Mouse (Mus musculus): ENCODE results near the gene Heg1. TPM values are rescaled to one million over a fixed set of nuclear protein-coding genes. Genes with fewer than 3 reads are reported as not detected.

The Heg1 gene
- total RNA-seq (2021), result 10 to 100 TPM; 31.0 to 35.5 TPM
- long read RNA-seq, experiment 1, full-length matches to known transcripts, result 4 of 18 reads
- long read RNA-seq, experiment 1, partial matches to known transcripts, result 3 of 18 reads
- long read RNA-seq, experiment 1, other reads (novel, unspliced or antisense), result 11 of 18 reads
- long read RNA-seq, experiment 2, full-length matches to known transcripts, result 2 of 18 reads
- long read RNA-seq, experiment 2, partial matches to known transcripts, result 6 of 18 reads
- long read RNA-seq, experiment 2, other reads (novel, unspliced or antisense), result 10 of 18 reads

DNA sequence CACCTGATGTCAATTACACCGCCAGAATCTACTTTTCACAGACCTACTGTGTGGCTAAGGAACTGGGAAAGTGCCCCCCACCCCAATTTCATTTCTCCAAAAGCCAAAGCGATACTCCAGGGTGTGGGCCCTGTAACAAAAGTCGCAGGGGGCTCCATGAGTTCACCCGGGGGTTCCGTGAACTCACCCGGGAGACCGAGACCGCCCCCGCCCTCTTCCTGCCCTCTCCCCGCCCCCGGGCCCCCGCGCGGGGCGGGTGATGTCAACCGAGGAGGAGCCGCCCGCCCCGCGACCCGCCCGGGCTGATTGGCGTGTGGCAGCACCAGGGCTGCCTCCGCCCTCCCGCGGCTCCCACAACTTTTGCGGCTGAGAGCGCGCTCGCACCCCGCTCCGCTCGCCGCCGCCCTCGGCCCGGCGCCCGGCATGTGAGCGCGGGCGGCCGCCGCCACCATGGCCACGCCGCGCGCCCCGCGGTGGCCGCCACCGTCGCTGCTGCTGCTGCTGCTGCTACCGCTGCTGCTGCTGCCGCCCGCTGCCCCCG, at the start of gene Heg1:
TSS of gene Heg1 (plus strand) at position 209 of the 541 bp plus-strand sequence.
- no peak; the same call in 1 of the 2 replicates for TF ChIP-seq CTCF (IDR thresholded peaks at IDR 0.05)
- Histone ChIP-seq H3K4me3 (peak within 1 kb of the TSS; percentile 85), H3K27ac (peak within 1 kb of the TSS; percentile 92)
- intact Hi-C loops (cut with DNase I), result loop anchor here (5.0 kb wide), 1 partner anchor 102 kb away; no protein-coding TSS in a partner anchor
- peak; percentile 65 to 71 for DNase-seq (ENCODE audit: extremely low spot score in 1 of 2, low spot score in 2 of 2)

DNA sequence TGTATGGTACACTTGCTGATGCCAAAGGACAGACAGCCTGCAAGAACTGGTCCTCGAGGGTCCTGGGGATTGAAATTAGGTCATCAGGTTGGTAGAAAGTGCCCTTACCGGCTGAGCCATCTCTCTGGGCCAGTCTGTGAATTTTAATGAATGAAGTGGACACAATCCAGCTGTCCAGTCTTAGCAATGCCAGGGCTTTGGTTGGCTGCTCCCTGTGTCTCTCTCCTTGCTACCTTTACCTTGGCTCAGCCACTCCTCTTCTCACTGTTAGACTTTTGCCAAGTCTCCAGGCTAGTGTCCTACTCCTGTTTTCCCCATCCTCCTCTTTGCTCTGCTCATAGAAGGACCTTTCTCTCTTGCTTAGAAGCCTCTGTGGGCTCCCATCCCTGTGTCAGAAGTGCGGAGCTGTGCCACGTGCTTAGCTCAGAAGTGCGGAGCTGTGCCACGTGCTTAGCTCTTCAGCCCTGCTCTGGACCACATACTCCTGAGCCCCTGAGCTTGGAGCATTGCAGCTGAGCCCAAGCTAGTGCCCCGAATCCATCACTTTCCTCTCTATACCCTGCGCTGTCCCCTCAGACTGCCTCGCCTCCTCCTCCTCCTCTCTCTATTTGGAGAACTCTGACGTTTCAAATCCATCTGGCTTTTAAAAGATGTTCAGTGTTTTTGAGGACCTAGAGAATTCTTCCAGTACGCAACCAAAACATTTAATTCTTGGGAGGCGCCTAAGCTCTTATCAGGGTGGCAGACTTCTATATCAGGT, 48.2 kb upstream of the Heg1 start:
- peak in 1 of 2 experiments; percentile 25 for DNase-seq (ENCODE audit: extremely low spot score in 1 of 2, low spot score in 2 of 2)
- Histone ChIP-seq H3K27ac (peak overlapping the region; percentile 77), H3K4me3 (no peak overlapping the region)
- TF ChIP-seq CTCF (IDR thresholded peaks at IDR 0.05), result no peak
- intact Hi-C loops (cut with DNase I), result no loop called here

DNA sequence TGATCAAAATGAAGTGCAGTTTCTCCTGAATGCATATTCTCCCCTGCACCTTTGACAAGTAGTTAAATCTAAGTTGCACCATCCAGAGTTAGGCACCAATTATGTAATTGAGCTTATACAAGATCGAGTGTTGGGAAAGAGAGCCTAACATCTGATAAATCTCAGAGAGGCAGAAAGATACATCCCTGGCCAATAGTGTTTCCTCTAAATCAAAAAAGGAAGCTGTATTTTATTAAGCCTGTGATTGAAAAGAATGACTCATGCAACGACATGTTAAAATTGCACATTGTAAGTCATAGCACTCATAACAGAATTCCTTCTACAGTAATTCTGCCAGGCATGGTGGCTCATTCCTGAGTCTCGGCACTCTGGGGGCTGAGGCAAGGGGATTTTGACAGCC, 42.4 kb upstream of the Heg1 start:
- no peak for DNase-seq (ENCODE audit: extremely low spot score in 1 of 2, low spot score in 2 of 2)
- H3K4me3 ChIP-seq, result no peak overlapping the region
- intact Hi-C loops (cut with DNase I), result no loop called here
- TF ChIP-seq CTCF (IDR thresholded peaks at IDR 0.05), result no peak
- peak overlapping the region; percentile 57 for H3K27ac ChIP-seq

DNA sequence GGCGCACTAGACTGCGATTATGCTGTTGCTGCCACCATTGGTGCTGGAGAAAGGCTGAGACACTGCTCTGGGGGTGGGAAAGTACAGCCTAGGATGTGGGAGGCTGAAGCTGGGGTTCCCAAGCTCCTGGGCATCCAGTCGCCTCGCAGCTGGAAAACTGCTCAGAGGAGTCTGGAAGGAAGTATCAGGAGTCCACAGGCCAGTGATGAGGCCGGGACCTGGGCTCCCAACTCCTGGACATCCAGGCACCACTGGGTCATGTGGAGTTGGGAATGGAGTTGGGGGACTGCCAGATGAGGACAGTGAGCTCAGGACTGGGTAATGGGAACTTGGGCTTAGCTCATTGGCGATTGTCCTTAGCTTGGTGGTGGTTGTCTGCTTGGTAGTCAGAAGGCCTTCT, 31.1 kb upstream of the Heg1 start:
- intact Hi-C loops (cut with DNase I), result no loop called here
- H3K4me3 ChIP-seq, result no peak overlapping the region
- no peak overlapping the region for H3K27ac ChIP-seq
- TF ChIP-seq CTCF (IDR thresholded peaks at IDR 0.05), result no peak
- peak in 1 of 2 experiments; percentile 5 for DNase-seq (ENCODE audit: extremely low spot score in 1 of 2, low spot score in 2 of 2)

DNA sequence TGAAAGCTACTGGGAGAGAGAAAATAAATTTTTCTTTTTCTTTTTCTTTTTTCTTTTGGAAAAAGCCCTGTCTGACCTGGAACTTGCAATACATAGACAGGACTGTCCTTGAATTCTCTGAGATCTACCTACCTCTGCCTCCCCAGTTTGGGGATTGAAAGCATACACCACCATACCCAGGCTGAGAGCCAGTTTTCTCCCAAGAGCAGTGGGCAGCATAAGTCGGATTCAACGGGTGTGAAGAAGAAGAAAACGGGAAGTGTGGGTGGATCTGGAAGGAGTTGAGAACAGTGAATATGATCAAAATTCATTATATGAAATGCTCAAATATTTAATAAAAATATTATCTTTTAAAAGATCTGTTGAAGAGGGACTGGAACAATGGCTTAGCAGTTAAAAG, 28.7 kb upstream of the Heg1 start:
- Histone ChIP-seq H3K27ac (peak overlapping the region; percentile 17; the same call in 1 of the 2 replicates), H3K4me3 (no peak overlapping the region)
- TF ChIP-seq CTCF (IDR thresholded peaks at IDR 0.05), result no peak
- intact Hi-C loops (cut with DNase I), result no loop called here
- DNase-seq (ENCODE audit: extremely low spot score in 1 of 2, low spot score in 2 of 2), result peak in 1 of 2 experiments; percentile 14

DNA sequence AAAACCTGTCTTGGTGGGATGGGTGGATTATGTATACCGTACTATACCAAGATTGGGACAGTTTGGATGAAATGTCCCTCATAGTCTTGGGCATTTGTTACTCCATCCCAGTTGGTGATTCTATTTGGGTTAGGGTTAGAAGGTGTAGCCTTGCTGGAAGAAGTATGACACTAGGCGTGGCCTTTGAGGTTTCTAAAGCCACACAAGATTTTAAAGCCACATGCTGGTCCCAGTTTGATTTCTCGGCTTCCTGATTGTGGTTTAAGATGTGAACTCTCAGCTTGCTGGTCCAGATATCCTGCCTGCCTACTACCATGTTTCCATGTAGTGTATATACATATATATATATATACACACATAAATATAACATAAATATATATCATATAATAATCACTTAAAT, 27.0 kb upstream of the Heg1 start:
- DNase-seq (ENCODE audit: extremely low spot score in 1 of 2, low spot score in 2 of 2), result no peak
- H3K4me3 ChIP-seq, result no peak overlapping the region
- intact Hi-C loops (cut with DNase I), result no loop called here
- TF ChIP-seq CTCF (IDR thresholded peaks at IDR 0.05), result no peak
- no peak overlapping the region for H3K27ac ChIP-seq

DNA sequence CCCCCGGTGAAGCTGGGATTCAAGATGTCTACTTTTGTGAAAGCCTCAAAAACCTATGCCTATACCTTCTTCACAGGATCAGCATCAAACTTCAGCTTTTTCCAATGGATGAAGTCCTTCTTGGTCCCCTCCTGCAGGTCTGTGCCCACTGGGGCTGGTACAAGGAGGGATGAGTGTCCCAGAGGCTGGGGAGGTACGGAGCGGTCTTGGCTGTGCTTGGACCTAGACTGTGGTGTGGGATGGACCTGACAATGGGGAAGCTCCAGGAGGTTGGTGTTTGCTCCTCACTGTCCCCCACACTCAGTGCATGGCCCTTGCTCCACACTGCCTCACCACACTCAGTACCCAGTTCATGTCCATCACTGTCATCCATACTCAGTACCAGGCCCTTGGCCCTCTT, 26.0 kb upstream of the Heg1 start:
- no peak for TF ChIP-seq CTCF (IDR thresholded peaks at IDR 0.05)
- no peak overlapping the region for H3K4me3 ChIP-seq
- peak in 1 of 2 experiments; percentile 3 for DNase-seq (ENCODE audit: extremely low spot score in 1 of 2, low spot score in 2 of 2)
- intact Hi-C loops (cut with DNase I), result no loop called here
- no peak overlapping the region for H3K27ac ChIP-seq

DNA sequence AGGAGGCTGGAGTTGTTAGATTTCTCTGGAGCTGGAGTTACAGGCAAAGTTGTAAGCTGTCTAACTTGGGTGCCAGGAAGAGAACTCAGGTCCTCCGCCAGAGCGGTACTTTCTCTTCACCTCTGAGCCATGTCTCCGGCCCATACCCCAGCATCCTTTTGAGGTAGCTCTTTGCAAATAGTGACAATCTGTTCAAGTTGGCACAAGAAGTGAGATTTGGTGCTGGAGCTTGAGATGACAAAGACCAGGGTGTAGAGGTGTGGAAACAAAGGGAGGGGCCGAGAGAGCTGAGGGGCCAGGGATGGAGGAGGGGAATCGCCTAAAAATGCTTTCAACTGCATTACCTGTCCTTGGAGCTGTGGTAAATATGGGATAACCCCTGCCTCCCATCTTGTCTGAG, 24.6 kb upstream of the Heg1 start:
- Histone ChIP-seq H3K4me3 (no peak overlapping the region), H3K27ac (no peak overlapping the region)
- intact Hi-C loops (cut with DNase I), result no loop called here
- no peak for DNase-seq (ENCODE audit: extremely low spot score in 1 of 2, low spot score in 2 of 2)
- no peak for TF ChIP-seq CTCF (IDR thresholded peaks at IDR 0.05)

DNA sequence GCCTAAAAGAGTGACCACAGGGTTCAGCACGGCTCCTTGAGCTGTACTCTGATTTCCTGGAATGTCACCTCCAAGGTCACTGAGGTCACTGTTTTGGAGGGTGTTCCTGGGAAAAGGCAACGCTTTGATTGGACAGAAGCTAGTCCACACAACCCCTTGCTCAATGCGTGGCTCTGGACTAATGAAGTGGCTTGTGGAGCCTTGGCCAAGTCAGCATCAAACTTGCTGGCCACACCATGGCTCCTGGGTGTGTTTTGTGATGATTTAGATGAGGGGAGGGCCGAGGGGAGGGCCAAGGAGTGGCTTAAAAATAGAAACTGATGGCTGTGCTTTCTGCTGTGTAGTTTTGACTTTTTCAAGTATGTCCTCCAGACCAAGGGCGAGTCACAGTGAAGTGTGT, 24.0 kb upstream of the Heg1 start:
- H3K4me3 ChIP-seq, result no peak overlapping the region
- no peak for TF ChIP-seq CTCF (IDR thresholded peaks at IDR 0.05)
- no peak for DNase-seq (ENCODE audit: extremely low spot score in 1 of 2, low spot score in 2 of 2)
- no peak overlapping the region for H3K27ac ChIP-seq
- intact Hi-C loops (cut with DNase I), result no loop called here

DNA sequence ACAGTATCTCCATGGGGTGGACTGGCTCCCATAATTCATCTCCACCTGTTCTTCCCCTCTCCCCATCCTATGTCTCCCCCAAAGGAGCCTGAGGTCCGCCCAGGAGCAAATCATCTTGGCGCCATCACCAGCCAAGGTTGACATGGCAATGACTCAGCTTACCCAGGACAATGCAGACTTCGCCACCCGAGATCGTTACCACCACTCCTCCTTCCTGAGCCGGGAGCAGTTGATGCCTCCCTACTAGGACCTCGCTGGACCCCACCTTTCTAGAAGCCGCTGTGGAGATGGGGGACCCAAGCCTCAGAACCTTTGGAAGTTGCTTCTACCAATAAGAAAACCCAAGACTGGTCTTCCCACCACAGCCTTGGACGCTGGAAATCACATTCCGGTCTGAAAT, 21.3 kb upstream of the Heg1 start:
- no peak overlapping the region for H3K27ac ChIP-seq

DNA sequence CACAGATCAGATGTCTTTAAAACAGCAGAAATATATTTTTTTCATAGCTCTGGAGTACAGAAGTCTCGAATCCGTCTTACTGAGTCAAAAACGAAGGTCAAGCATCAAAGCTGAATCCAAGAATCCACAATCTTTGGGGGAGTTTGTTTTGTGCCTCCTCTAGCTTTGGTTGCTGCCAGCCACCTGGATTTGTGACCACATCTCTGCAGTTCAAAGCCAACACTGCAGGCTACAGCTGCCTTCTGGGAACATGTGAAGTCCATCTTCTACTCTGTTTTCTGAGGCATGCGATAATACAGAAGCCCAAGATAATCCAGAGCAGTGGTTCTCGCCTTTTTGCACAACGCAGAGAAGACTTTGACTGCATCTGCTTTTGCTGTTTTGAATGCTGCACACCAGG, 17.9 kb upstream of the Heg1 start:
- no peak for TF ChIP-seq CTCF (IDR thresholded peaks at IDR 0.05)
- no peak for DNase-seq (ENCODE audit: extremely low spot score in 1 of 2, low spot score in 2 of 2)
- no peak overlapping the region for H3K4me3 ChIP-seq
- no peak overlapping the region for H3K27ac ChIP-seq
- intact Hi-C loops (cut with DNase I), result no loop called here

More for the DNA sequence above, 21.3 kb upstream of the Heg1 start:
- H3K4me3 ChIP-seq, result no peak overlapping the region
- no peak for TF ChIP-seq CTCF (IDR thresholded peaks at IDR 0.05)
- no peak for DNase-seq (ENCODE audit: extremely low spot score in 1 of 2, low spot score in 2 of 2)
- intact Hi-C loops (cut with DNase I), result no loop called here

DNA sequence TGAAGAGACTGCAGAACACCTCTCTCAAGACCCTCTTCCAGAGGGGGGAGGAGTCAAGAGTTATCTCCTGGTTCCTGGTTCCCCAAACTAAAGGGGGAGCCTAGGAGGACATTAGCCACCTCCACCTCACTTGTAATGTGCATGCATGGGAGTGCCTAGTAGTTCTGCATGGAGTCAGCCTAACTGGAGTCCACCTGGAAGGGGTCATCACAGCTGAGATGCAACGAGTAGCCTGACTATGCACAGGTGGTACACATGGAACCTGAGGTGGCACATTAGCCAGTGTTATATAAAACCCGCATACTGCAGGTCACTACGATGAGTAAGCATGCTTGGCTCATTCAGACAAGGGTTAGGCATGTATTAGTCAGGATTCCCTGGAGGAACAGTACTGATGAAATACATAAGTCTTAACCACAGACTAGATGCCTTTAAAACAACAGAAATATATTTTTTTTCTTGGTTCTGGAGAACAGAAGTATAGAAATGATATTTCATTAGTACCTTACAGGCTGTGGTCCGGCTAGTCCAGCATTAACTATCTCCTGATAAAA, 17.1 kb upstream of the Heg1 start:
- no peak for TF ChIP-seq CTCF (IDR thresholded peaks at IDR 0.05)
- intact Hi-C loops (cut with DNase I), result no loop called here
- Histone ChIP-seq H3K4me3 (no peak overlapping the region), H3K27ac (no peak overlapping the region)
- DNase-seq (ENCODE audit: extremely low spot score in 1 of 2, low spot score in 2 of 2), result no peak
